Mouse (Mus musculus) CH12.LX (cell line): Measurements from ENCODE around the gene Dpagt1.

Experiments
- CTCF ChIP-seq, 2 experiments: IDR thresholded peaks in 1 of 2; conservative IDR thresholded peaks in 1 of 2; 2 replicates each; pipeline ENCODE4 v1.5.1; 2011 to 2012; ENCODE audit warnings: low read depth in 2 of 2, low read length in 2 of 2, improper control_type of control experiment in 1 of 2, inconsistent platforms in 1 of 2, mild to moderate bottlenecking in 1 of 2, moderate library complexity in 1 of 2
- ETS1 ChIP-seq: conservative IDR thresholded peaks from 2 replicates; pipeline ENCODE4 v1.6.1; 2012; ENCODE audit warnings: low read depth, mild to moderate bottlenecking, inconsistent platforms, low read length, improper control_type of control experiment, moderate library complexity
- GABPA ChIP-seq: IDR thresholded peaks from 2 replicates; pipeline ENCODE4 v1.6.1; 2012; ENCODE audit warnings: low read depth, low read length, improper control_type of control experiment, inconsistent platforms; ENCODE audit not compliant: insufficient replicate concordance
- HCFC1 ChIP-seq: IDR thresholded peaks from 2 replicates; pipeline ENCODE4 v1.6.1; 2012; ENCODE audit warnings: low read depth, mild to moderate bottlenecking, inconsistent platforms, low read length, improper control_type of control experiment
- MAX ChIP-seq: IDR thresholded peaks from 2 replicates; pipeline ENCODE4 v1.6.1; 2011; ENCODE audit warnings: low read length, improper control_type of control experiment
- MAZ ChIP-seq: IDR thresholded peaks from 2 replicates; pipeline ENCODE4 v1.6.1; 2012; ENCODE audit warnings: low read depth, mild to moderate bottlenecking, inconsistent platforms, low read length, improper control_type of control experiment, moderate library complexity
- MEF2A ChIP-seq: IDR thresholded peaks from 2 replicates; pipeline ENCODE4 v1.6.1; 2014; ENCODE audit warnings: low read depth, mild to moderate bottlenecking, inconsistent platforms, low read length, improper control_type of control experiment, borderline replicate concordance
- POLR2A ChIP-seq: IDR thresholded peaks from 2 replicates; pipeline ENCODE4 v1.6.1; 2011; ENCODE audit warnings: low read depth, mild to moderate bottlenecking, improper control_type of control experiment, low read length
- RCOR1 ChIP-seq: conservative IDR thresholded peaks from 2 replicates; pipeline ENCODE4 v1.6.1; 2012; ENCODE audit warnings: low read depth, mild to moderate bottlenecking, inconsistent platforms, low read length, improper control_type of control experiment
- TCF12 ChIP-seq: IDR thresholded peaks from 2 replicates; pipeline ENCODE4 v1.6.1; 2014; ENCODE audit warnings: low read depth, mild to moderate bottlenecking, inconsistent platforms, low read length, improper control_type of control experiment
- UBTF ChIP-seq: IDR thresholded peaks from 2 replicates; pipeline ENCODE4 v1.6.1; 2012; ENCODE audit warnings: low read depth, mild to moderate bottlenecking, inconsistent platforms, low read length, improper control_type of control experiment, moderate library complexity
- USF1 ChIP-seq: IDR thresholded peaks from 2 replicates; pipeline ENCODE4 v1.6.1; 2014; ENCODE audit warnings: low read depth, mild to moderate bottlenecking, inconsistent platforms, low read length, improper control_type of control experiment

DNA sequence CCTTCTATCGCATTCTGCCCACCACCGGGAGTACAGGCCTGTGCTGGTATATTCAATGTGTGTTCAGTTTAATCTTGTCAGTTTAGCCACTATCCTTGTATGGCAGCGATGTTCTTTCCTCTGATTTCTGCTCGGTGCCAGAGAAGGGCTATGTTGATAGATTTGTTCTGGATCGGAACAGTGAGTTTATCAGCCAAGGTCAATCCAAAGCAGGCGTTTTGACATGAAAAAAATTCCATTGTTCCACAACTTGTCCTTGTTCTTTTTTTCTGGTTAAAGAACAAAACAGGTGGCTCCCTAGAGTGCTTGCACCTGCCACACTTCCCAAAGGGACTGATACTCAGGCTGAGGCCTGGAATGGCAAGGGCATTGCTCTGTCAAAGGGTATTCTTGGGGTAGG, 50.3 kb downstream of the Dpagt1 start:
- no peak for TF ChIP-seq USF1
- no peak for TF ChIP-seq MAZ
- no peak for TF ChIP-seq CTCF (conservative IDR thresholded peaks at IDR 0.05 in 1 of 2, IDR thresholded peaks at IDR 0.05 in 1 of 2; ENCODE audit: low read depth in 2 of 2, low read length in 2 of 2)
- TF ChIP-seq POLR2A, result no peak
- TF ChIP-seq ETS1, result no peak
- no peak for TF ChIP-seq MAX
- TF ChIP-seq TCF12, result no peak
- no peak for TF ChIP-seq RCOR1
- TF ChIP-seq HCFC1, result no peak
- TF ChIP-seq GABPA, result no peak
- no peak for TF ChIP-seq MEF2A
- TF ChIP-seq UBTF, result no peak
